Mouse (Mus musculus): ENCODE data around the gene Trmt10b.

DNA sequence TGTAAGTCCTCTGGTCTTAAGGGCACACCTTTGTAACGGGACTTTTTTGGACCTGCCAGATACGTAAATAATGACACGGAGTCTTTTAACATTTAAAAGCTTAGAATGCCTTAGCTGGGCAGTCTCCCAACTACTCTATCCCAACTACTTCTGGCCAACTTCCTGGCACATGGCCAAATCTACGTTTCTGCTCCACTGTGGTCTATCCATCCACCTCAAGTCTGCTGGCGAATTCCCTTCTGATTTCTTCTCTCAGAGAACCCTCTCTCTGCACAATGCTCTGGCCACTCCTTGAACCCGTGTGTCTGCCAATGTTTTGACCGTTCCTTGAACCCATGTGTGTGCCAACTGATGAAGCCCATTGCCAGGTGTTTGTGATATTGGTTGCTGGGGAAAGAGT, 34.2 kb downstream of the Trmt10b start:
- TF ChIP-seq CTCF (IDR thresholded peaks at IDR 0.05; ENCODE audit: low read depth) (no peak), EP300 (IDR thresholded peaks at IDR 0.05; ENCODE audit: low read depth) (no peak)

Measured in liver, embryonic 14.5 days (tissue).